Mouse (Mus musculus) lung, embryonic 15.5 days (tissue): Measurements from ENCODE around the gene Pou3f1. TPM values are rescaled to one million over a fixed set of nuclear protein-coding genes. Genes with fewer than 3 reads are reported as not detected.

Source experiments
- ATAC-seq: fragments of 200-750 bp; cut with Nextera tagmentation; 2 replicates; pipeline ENCODE4 v1.8.0; 2017; ENCODE audit warnings: moderate number of reproducible peaks, borderline replicate concordance; ENCODE audit not compliant: low FRiP score, low TSS enrichment; ENCODE audit errors: extremely low read depth
- H3K27ac ChIP-seq: fragments of 300-500 bp; sonication (generic); 2 replicates; pipeline ENCODE4 v1.5.1; 2015; ENCODE audit warnings: moderate library complexity, mild to moderate bottlenecking, inconsistent platforms
- H3K27me3 ChIP-seq: fragments of 300-500 bp; sonication (generic); 2 replicates; pipeline ENCODE4 v1.6.1; 2015; ENCODE audit warnings: inconsistent platforms
- H3K36me3 ChIP-seq: fragments of 300-500 bp; sonication (generic); 2 replicates; pipeline ENCODE4 v1.6.1; 2015; ENCODE audit warnings: inconsistent platforms
- H3K4me1 ChIP-seq: fragments of 300-500 bp; sonication (generic); 2 replicates; pipeline ENCODE4 v1.6.1; 2015; ENCODE audit warnings: inconsistent platforms
- H3K4me2 ChIP-seq: fragments of 300-500 bp; sonication (generic); 2 replicates; pipeline ENCODE4 v1.6.1; 2015; ENCODE audit warnings: inconsistent platforms, mild to moderate bottlenecking, moderate library complexity
- H3K4me3 ChIP-seq: fragments of 300-500 bp; sonication (generic); 2 replicates; pipeline ENCODE4 v1.5.1; 2015; ENCODE audit warnings: mild to moderate bottlenecking, inconsistent platforms
- H3K9ac ChIP-seq: fragments of 300-500 bp; sonication (generic); 2 replicates; pipeline ENCODE4 v1.6.1; 2015; ENCODE audit warnings: inconsistent platforms
- H3K9me3 ChIP-seq: fragments of 300-500 bp; sonication (generic); 2 replicates; pipeline ENCODE4 v1.6.1; 2016; ENCODE audit warnings: inconsistent platforms
- WGBS: fragments of 180-500 bp; shearing (Covaris S2); methylation state at CpG from one replicate; pipeline ENCODE4 v1.1.7; 2015; 5-methylcytosine and 5-hydroxymethylcytosine counted together
- polyA plus RNA-seq: library from polyadenylated mRNA; unstranded; fragments of >200 nt; fragmentation: Nextera tagmentation; extraction: Ambion mirVana; gene quantifications from 2 replicates; pipeline ENCODE4 v1.2.1, GENCODE M21; 2015

Pou3f1 gene
- polyA plus RNA-seq: 0.06 and 0.14 TPM in 2 replicates

- Histone ChIP-seq H3K4me3 (peak within 1 kb of the TSS; percentile 60), H3K27ac (no peak within 1 kb of the TSS), H3K27me3 (peaks cover 94% of the 10 kb centered on the region), H3K4me1 (peaks cover 34% of the 10 kb centered on the region), H3K9ac (peak within 1 kb of the TSS; percentile 28), H3K9me3 (no peaks in the 10 kb centered on the region), H3K36me3 (no peaks in the 10 kb centered on the region), H3K4me2 (peak within 1 kb of the TSS; percentile 97)
- no peak for ATAC-seq
- WGBS: 1% methylated on average over 15 of the region's 15 CpGs
Observed at GRCm38 (mm10) chr4:124656518-124656853, at the start of gene Pou3f1. TSS of gene Pou3f1 (plus strand) at chr4:124656807.

GRCm38 (mm10) chr4:124607166-124607565, 49.4 kb upstream of the Pou3f1 start:
- Histone ChIP-seq H3K4me3 (no peak overlapping the region), H3K9ac (no peak overlapping the region), H3K9me3 (no peaks in the 10 kb centered on the region), H3K4me2 (no peak overlapping the region), H3K27me3 (peaks cover 27% of the 10 kb centered on the region), H3K4me1 (no peaks in the 10 kb centered on the region), H3K27ac (no peak overlapping the region), H3K36me3 (no peaks in the 10 kb centered on the region)
- 52% methylated on average over 8 of the region's 8 CpGs for WGBS
- no peak for ATAC-seq

- Histone ChIP-seq H3K36me3 (no peaks in the 10 kb centered on the region), H3K27ac (no peak overlapping the region), H3K4me2 (no peak overlapping the region), H3K9me3 (no peaks in the 10 kb centered on the region), H3K27me3 (peaks cover 6% of the 10 kb centered on the region; the same call in 1 of the 2 replicates), H3K4me1 (no peaks in the 10 kb centered on the region), H3K4me3 (no peak overlapping the region), H3K9ac (no peak overlapping the region)
- no peak for ATAC-seq
- WGBS: 71% methylated on average over 2 of the region's 2 CpGs
Observed at GRCm38 (mm10) chr4:124610066-124610465, 46.5 kb upstream of the Pou3f1 start.

- Histone ChIP-seq H3K4me3 (no peak within 1 kb of the TSS), H3K9ac (no peak within 1 kb of the TSS), H3K27ac (no peak within 1 kb of the TSS), H3K27me3 (no peaks in the 10 kb centered on the region; the same call in 1 of the 2 replicates), H3K36me3 (no peaks in the 10 kb centered on the region), H3K4me1 (no peaks in the 10 kb centered on the region), H3K4me2 (no peak within 1 kb of the TSS), H3K9me3 (no peaks in the 10 kb centered on the region)
- 74% methylated on average over 2 of the region's 2 CpGs for WGBS
- ATAC-seq: no peak
Observed at GRCm38 (mm10) chr4:124610703-124611102, 45.9 kb upstream of the Pou3f1 start, which contains the start of gene 3100002H09Rik. TSS of gene 3100002H09Rik (minus strand) at chr4:124610803.

- Histone ChIP-seq H3K4me1 (0 out of 2 replicates have a peak, but pooled peaks cover 5% of the 10 kb centered on the region), H3K27ac (no peak overlapping the region), H3K36me3 (no peaks in the 10 kb centered on the region), H3K4me3 (no peak overlapping the region), H3K9me3 (no peaks in the 10 kb centered on the region), H3K9ac (no peak overlapping the region), H3K27me3 (no peaks in the 10 kb centered on the region), H3K4me2 (no peak overlapping the region)
- no peak for ATAC-seq
- WGBS: 47% methylated on average over 4 of the region's 4 CpGs
Observed at GRCm38 (mm10) chr4:124611768-124612167, 44.8 kb upstream of the Pou3f1 start.

GRCm38 (mm10) chr4:124614189-124614588, 42.4 kb upstream of the Pou3f1 start:
- Histone ChIP-seq H3K27me3 (no peaks in the 10 kb centered on the region; the same call in 1 of the 2 replicates), H3K9ac (no peak overlapping the region), H3K36me3 (no peaks in the 10 kb centered on the region), H3K4me2 (no peak overlapping the region), H3K4me1 (0 out of 2 replicates have a peak, but pooled peaks cover 5% of the 10 kb centered on the region), H3K4me3 (no peak overlapping the region), H3K27ac (no peak overlapping the region), H3K9me3 (no peaks in the 10 kb centered on the region)
- ATAC-seq: no peak
- 0% methylated on average over 1 of the region's 1 CpGs for WGBS

- Histone ChIP-seq H3K36me3 (no peaks in the 10 kb centered on the region), H3K27ac (no peak overlapping the region), H3K4me2 (no peak overlapping the region), H3K4me1 (0 out of 2 replicates have a peak, but pooled peaks cover 5% of the 10 kb centered on the region), H3K9ac (no peak overlapping the region), H3K27me3 (no peaks in the 10 kb centered on the region; the same call in 1 of the 2 replicates), H3K4me3 (no peak overlapping the region), H3K9me3 (no peaks in the 10 kb centered on the region)
- ATAC-seq: no peak
- WGBS: 52% methylated on average over 14 of the region's 14 CpGs
Observed at GRCm38 (mm10) chr4:124615406-124615960, 41.1 kb upstream of the Pou3f1 start.

- Histone ChIP-seq H3K4me3 (no peak overlapping the region), H3K27ac (no peak overlapping the region), H3K4me2 (no peak overlapping the region), H3K27me3 (no peaks in the 10 kb centered on the region; the same call in 1 of the 2 replicates), H3K36me3 (no peaks in the 10 kb centered on the region), H3K4me1 (0 out of 2 replicates have a peak, but pooled peaks cover 5% of the 10 kb centered on the region), H3K9ac (no peak overlapping the region), H3K9me3 (no peaks in the 10 kb centered on the region)
- ATAC-seq: no peak
- WGBS: 33% methylated on average over 9 of the region's 9 CpGs
Observed at GRCm38 (mm10) chr4:124615986-124616385, 40.6 kb upstream of the Pou3f1 start.

GRCm38 (mm10) chr4:124616636-124617035, 40.0 kb upstream of the Pou3f1 start:
- Histone ChIP-seq H3K36me3 (no peaks in the 10 kb centered on the region), H3K9me3 (no peaks in the 10 kb centered on the region), H3K4me2 (no peak overlapping the region), H3K27ac (no peak overlapping the region), H3K4me3 (no peak overlapping the region), H3K27me3 (no peaks in the 10 kb centered on the region; the same call in 1 of the 2 replicates), H3K4me1 (0 out of 2 replicates have a peak, but pooled peaks cover 5% of the 10 kb centered on the region), H3K9ac (no peak overlapping the region)
- 60% methylated on average over 1 of the region's 1 CpGs for WGBS
- no peak for ATAC-seq

GRCm38 (mm10) chr4:124618599-124618998, 38.0 kb upstream of the Pou3f1 start:
- H3K36me3 ChIP-seq: no peaks in the 10 kb centered on the region
- H3K27ac ChIP-seq: no peak overlapping the region
- 0 out of 2 replicates have a peak, but pooled peaks cover 5% of the 10 kb centered on the region for H3K4me1 ChIP-seq
- no peak overlapping the region for H3K9ac ChIP-seq
- no peak overlapping the region for H3K4me2 ChIP-seq
- ATAC-seq: no peak
- no peaks in the 10 kb centered on the region for H3K9me3 ChIP-seq
- no peak overlapping the region for H3K4me3 ChIP-seq
- WGBS: 16% methylated on average over 16 of the region's 16 CpGs
- no peaks in the 10 kb centered on the region; the same call in 1 of the 2 replicates for H3K27me3 ChIP-seq

GRCm38 (mm10) chr4:124621406-124621805, 35.2 kb upstream of the Pou3f1 start:
- H3K4me2 ChIP-seq: no peak overlapping the region
- H3K27me3 ChIP-seq: no peaks in the 10 kb centered on the region; the same call in 1 of the 2 replicates
- peaks cover 6% of the 10 kb centered on the region; the same call in 1 of the 2 replicates for H3K4me1 ChIP-seq
- no peaks in the 10 kb centered on the region for H3K36me3 ChIP-seq
- H3K4me3 ChIP-seq: no peak overlapping the region
- H3K9ac ChIP-seq: no peak overlapping the region
- WGBS: 67% methylated on average over 11 of the region's 11 CpGs
- H3K27ac ChIP-seq: no peak overlapping the region
- H3K9me3 ChIP-seq: no peaks in the 10 kb centered on the region
- no peak for ATAC-seq

GRCm38 (mm10) chr4:124622566-124622965, 34.0 kb upstream of the Pou3f1 start:
- no peak overlapping the region for H3K9ac ChIP-seq
- no peaks in the 10 kb centered on the region; the same call in 1 of the 2 replicates for H3K27me3 ChIP-seq
- no peak overlapping the region for H3K27ac ChIP-seq
- no peak for ATAC-seq
- H3K36me3 ChIP-seq: no peaks in the 10 kb centered on the region
- no peak overlapping the region for H3K4me2 ChIP-seq
- 86% methylated on average over 5 of the region's 5 CpGs for WGBS
- no peaks in the 10 kb centered on the region for H3K9me3 ChIP-seq
- H3K4me1 ChIP-seq: peaks cover 6% of the 10 kb centered on the region; the same call in 1 of the 2 replicates
- no peak overlapping the region for H3K4me3 ChIP-seq
